ENCODE assay signal across 26 mouse cellular contexts in the genomic region with DNA sequence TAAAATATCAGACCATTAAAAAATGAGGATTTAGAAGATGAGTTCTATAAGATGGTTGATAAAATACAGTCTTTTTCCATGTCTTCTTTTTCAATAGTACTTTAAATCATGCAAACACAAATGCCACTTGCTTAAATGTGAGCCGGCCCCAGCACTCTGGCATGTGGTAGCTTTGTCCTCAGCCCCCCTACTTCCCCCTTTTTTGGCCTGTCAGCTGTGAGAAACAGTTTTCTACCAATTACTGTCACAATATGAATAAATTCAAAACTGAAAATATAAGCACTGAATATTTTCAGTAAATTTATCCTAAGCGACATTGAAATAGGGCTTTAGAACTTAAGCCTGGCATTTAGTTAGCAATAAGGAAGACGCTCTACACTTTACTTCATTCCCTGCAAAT.
"Had no signal": no experiment of that assay in that cellular context is flagged by ENCODE, and none has a peak within 500 bp of the region (broad histone marks: within the 10 kb centered on the region; RNA-seq: fewer than 3 reads in every experiment).

No protein-coding gene starts in this region.

- H3K4me2 ChIP-seq: heart, embryonic 11.5 days; heart, embryonic 13.5 days; heart, embryonic 15.5 days; hindbrain, embryonic 12.5 days; hindbrain, embryonic 14.5 days; intestine, embryonic 15.5 days; limb, embryonic 13.5 days; limb, embryonic 15.5 days; liver, embryonic 12.5 days had no signal

- H3K9me3 ChIP-seq: heart, embryonic 13.5 days; heart, embryonic 15.5 days; hindbrain, embryonic 10.5 days; hindbrain, embryonic 12.5 days; intestine, embryonic 15.5 days; limb, embryonic 13.5 days; limb, embryonic 15.5 days; liver, embryonic 12.5 days had no signal

- H3K4me1 ChIP-seq: hindbrain, embryonic 10.5 days; intestine, embryonic 15.5 days; limb, embryonic 13.5 days; limb, embryonic 15.5 days; liver, embryonic 12.5 days had no signal

- H3K36me3 ChIP-seq: heart, embryonic 13.5 days; heart, embryonic 15.5 days; hindbrain, embryonic 10.5 days; hindbrain, embryonic 12.5 days; intestine, embryonic 15.5 days; limb, embryonic 13.5 days; limb, embryonic 15.5 days; liver, embryonic 12.5 days had no signal

- H3K27me3 ChIP-seq: heart, embryonic 13.5 days; heart, embryonic 15.5 days; hindbrain, embryonic 12.5 days; intestine, embryonic 15.5 days; limb, embryonic 13.5 days; limb, embryonic 15.5 days; liver, embryonic 12.5 days had no signal

- H3K9ac ChIP-seq: heart, embryonic 13.5 days; heart, embryonic 15.5 days; hindbrain, embryonic 12.5 days; hindbrain, embryonic 14.5 days; intestine, embryonic 15.5 days; limb, embryonic 13.5 days; limb, embryonic 15.5 days; liver, embryonic 12.5 days; liver, embryonic 14.5 days had no signal

- H3K4me3 ChIP-seq: gastrocnemius, adult 2 months; heart, adult 2 months; heart, embryonic 13.5 days; heart, embryonic 15.5 days; hindbrain, embryonic 10.5 days; hindbrain, embryonic 12.5 days; intestine, embryonic 15.5 days; limb, embryonic 13.5 days; limb, embryonic 15.5 days; liver, embryonic 12.5 days had no signal

- DNase-seq: gastrocnemius, adult 2 months; gastrocnemius, postnatal 10 days; gastrocnemius, postnatal 25 days; heart, adult 2 months; heart, postnatal 4 days; kidney, adult 18-20 months; kidney, adult 8-10 months; kidney, postnatal 10 days; kidney, postnatal 36 days; layer of hippocampus, adult 9-11 months; layer of hippocampus, postnatal 36 days; left cerebral cortex, postnatal 4 days had no signal

- H3K27ac ChIP-seq: gastrocnemius, adult 2 months; heart, adult 2 months; heart, embryonic 13.5 days; heart, embryonic 15.5 days; hindbrain, embryonic 10.5 days; hindbrain, embryonic 12.5 days; hindbrain, embryonic 14.5 days; intestine, embryonic 15.5 days; limb, embryonic 13.5 days; limb, embryonic 15.5 days; liver, embryonic 12.5 days; liver, embryonic 14.5 days had no signal

- ATAC-seq: hindbrain, embryonic 16.5 days; inflammation-experienced regulatory T-cells, adult 6 months; intestine, embryonic 15.5 days; intestine, postnatal 0 days; liver, embryonic 12.5 days had no signal
